Mouse (Mus musculus) heart, adult 2 months (tissue): Measurements from ENCODE around the gene Map3k21. TPM values are rescaled to one million over a fixed set of nuclear protein-coding genes. Genes with fewer than 3 reads are reported as not detected.

ENCODE experiments used
- DNase-seq, 2 experiments: peaks; one replicate each; pipeline ENCODE4 v3.0.0; 2021
- H3K27ac ChIP-seq: fragments of 200-600 bp; 2 replicates; pipeline ENCODE4 v1.8.1; 2022
- H3K27me3 ChIP-seq: fragments of 200-500 bp; 2 replicates; pipeline ENCODE4 v1.6.1; 2012; ENCODE audit warnings: mild to moderate bottlenecking, low read length, inconsistent platforms, mixed read lengths; ENCODE audit not compliant: control insufficient read depth, insufficient read depth
- H3K36me3 ChIP-seq: fragments of 200-500 bp; 2 replicates; pipeline ENCODE4 v1.6.1; 2012; ENCODE audit warnings: low read length, inconsistent platforms; ENCODE audit not compliant: control insufficient read depth, insufficient read depth
- H3K4me1 ChIP-seq: fragments of 200-500 bp; 2 replicates; pipeline ENCODE4 v1.6.1; 2011; ENCODE audit warnings: low read length; ENCODE audit not compliant: control insufficient read depth, insufficient read depth
- H3K4me3 ChIP-seq: fragments of 200-600 bp; 2 replicates; pipeline ENCODE4 v1.8.1; 2022
- H3K79me2 ChIP-seq: fragments of 200-500 bp; replicated peaks from 2 replicates; pipeline ENCODE4 v1.6.1; 2012; ENCODE audit warnings: mild to moderate bottlenecking, inconsistent platforms, low read length, moderate library complexity, mixed read lengths; ENCODE audit not compliant: control insufficient read depth, insufficient read depth
- H3K9ac ChIP-seq: fragments of 200-500 bp; 2 replicates; pipeline ENCODE4 v1.6.1; 2012; ENCODE audit warnings: low read depth, mild to moderate bottlenecking, control low read depth, inconsistent platforms, low read length, mixed read lengths
- CTCF ChIP-seq: fragments of 200-600 bp; IDR thresholded peaks from 2 replicates; pipeline ENCODE4 v1.8.1; 2022; ENCODE audit warnings: antibody characterized with exemption, mild to moderate bottlenecking, moderate library complexity
- EP300 ChIP-seq: fragments of 200-500 bp; IDR thresholded peaks from 2 replicates; pipeline ENCODE4 v1.6.1; 2011; ENCODE audit warnings: low read depth, low read length, control low read depth; ENCODE audit not compliant: insufficient read depth
- POLR2A ChIP-seq: fragments of 200-500 bp; IDR thresholded peaks from 2 replicates; pipeline ENCODE4 v1.6.1; 2011; ENCODE audit warnings: mild to moderate bottlenecking, low read depth, low read length, control low read depth; ENCODE audit not compliant: insufficient read depth
- WGBS: fragments of 180-500 bp; shearing (Covaris S2); methylation state at CpG from one replicate; pipeline ENCODE4 v1.1.7; 2018; 5-methylcytosine and 5-hydroxymethylcytosine counted together
- intact Hi-C: fragments of 180-260 bp; cut with DNase I; formaldehyde crosslinking; loops from one replicate; pipeline ENCODE4 v1.15.1; 2025
- polyA plus RNA-seq: library from polyadenylated mRNA; depleted of rRNA; stranded (reverse); fragments of >200 nt; gene quantifications from 2 replicates; pipeline ENCODE4 v1.2.3, GENCODE M21; 2012
- total RNA-seq, 2 experiments: library from RNA; stranded (reverse); gene quantifications; 2 replicates each; pipeline ENCODE4 v1.2.3; 2021

Map3k21 gene
- total and polyA plus RNA-seq, 3 experiments, result 0.51 to 1.1 (median 0.66) TPM

- H3K4me1 ChIP-seq, result no peaks in the 10 kb centered on the region
- H3K27ac ChIP-seq, result no peak overlapping the region
- WGBS, result 83% methylated on average over 8 of the region's 8 CpGs
- TF ChIP-seq CTCF (no peak), EP300 (no peak), POLR2A (no peak)
- H3K36me3 ChIP-seq, result no peaks in the 10 kb centered on the region
- H3K4me3 ChIP-seq, result no peak overlapping the region
- DNase-seq, result no peak
- H3K9ac ChIP-seq, result no peak overlapping the region
- no peaks in the 10 kb centered on the region for H3K79me2 ChIP-seq
- intact Hi-C loops, result no loop called here
- peaks cover 2% of the 10 kb centered on the region; the same call in 1 of the 2 replicates for H3K27me3 ChIP-seq
Measured at GRCm38 (mm10) chr8:125919560-125919959, 9.3 kb downstream of the Map3k21 start.

GRCm38 (mm10) chr8:125920281-125920680 lies 10.0 kb downstream of the Map3k21 start:
- Histone ChIP-seq H3K9ac (no peak overlapping the region), H3K36me3 (no peaks in the 10 kb centered on the region), H3K4me3 (no peak overlapping the region), H3K27ac (no peak overlapping the region), H3K4me1 (no peaks in the 10 kb centered on the region), H3K27me3 (peaks cover under 1% of the 10 kb centered on the region; the same call in 1 of the 2 replicates), H3K79me2 (no peaks in the 10 kb centered on the region)
- intact Hi-C loops, result no loop called here
- TF ChIP-seq EP300 (no peak), CTCF (no peak), POLR2A (no peak)
- 93% methylated on average over 10 of the region's 10 CpGs for WGBS
- DNase-seq, result no peak

- H3K79me2 ChIP-seq, result no peaks in the 10 kb centered on the region
- no peaks in the 10 kb centered on the region for H3K4me1 ChIP-seq
- intact Hi-C loops, result no loop called here
- 60% methylated on average over 9 of the region's 9 CpGs for WGBS
- H3K4me3 ChIP-seq, result no peak overlapping the region
- H3K9ac ChIP-seq, result no peak overlapping the region
- no peak for TF ChIP-seq EP300
- TF ChIP-seq POLR2A, result no peak
- TF ChIP-seq CTCF, result no peak
- DNase-seq, result no peak
- H3K27ac ChIP-seq, result no peak overlapping the region
- no peaks in the 10 kb centered on the region for H3K27me3 ChIP-seq
- H3K36me3 ChIP-seq, result no peaks in the 10 kb centered on the region
Measured at GRCm38 (mm10) chr8:125920761-125921160, 10.5 kb downstream of the Map3k21 start.

GRCm38 (mm10) chr8:125922333-125922732 lies 12.1 kb downstream of the Map3k21 start:
- no peaks in the 10 kb centered on the region for H3K4me1 ChIP-seq
- TF ChIP-seq CTCF, result no peak
- no peak for TF ChIP-seq POLR2A
- TF ChIP-seq EP300, result no peak
- intact Hi-C loops, result no loop called here
- no peaks in the 10 kb centered on the region for H3K36me3 ChIP-seq
- no peak for DNase-seq
- no peak overlapping the region for H3K9ac ChIP-seq
- H3K27ac ChIP-seq, result no peak overlapping the region
- no peaks in the 10 kb centered on the region for H3K79me2 ChIP-seq
- WGBS, result 67% methylated on average over 3 of the region's 3 CpGs
- no peaks in the 10 kb centered on the region for H3K27me3 ChIP-seq
- no peak overlapping the region for H3K4me3 ChIP-seq

GRCm38 (mm10) chr8:125926636-125927035 lies 16.4 kb downstream of the Map3k21 start:
- no peak overlapping the region for H3K4me3 ChIP-seq
- WGBS, result 61% methylated on average over 4 of the region's 4 CpGs
- H3K9ac ChIP-seq, result no peak overlapping the region
- H3K27ac ChIP-seq, result no peak overlapping the region
- intact Hi-C loops, result no loop called here
- TF ChIP-seq CTCF, result no peak
- no peak for TF ChIP-seq POLR2A
- no peak for TF ChIP-seq EP300
- H3K4me1 ChIP-seq, result no peaks in the 10 kb centered on the region
- no peaks in the 10 kb centered on the region for H3K36me3 ChIP-seq
- DNase-seq, result no peak
- H3K27me3 ChIP-seq, result no peaks in the 10 kb centered on the region
- H3K79me2 ChIP-seq, result no peaks in the 10 kb centered on the region

- Histone ChIP-seq H3K4me1 (no peaks in the 10 kb centered on the region), H3K36me3 (no peaks in the 10 kb centered on the region), H3K79me2 (no peaks in the 10 kb centered on the region), H3K27ac (no peak overlapping the region), H3K27me3 (no peaks in the 10 kb centered on the region), H3K4me3 (no peak overlapping the region), H3K9ac (no peak overlapping the region)
- WGBS, result 75% methylated on average over 11 of the region's 11 CpGs
- TF ChIP-seq EP300 (no peak), POLR2A (no peak)
- DNase-seq, result no peak
- intact Hi-C loops, result no loop called here
Measured at GRCm38 (mm10) chr8:125930276-125931046, 20.2 kb downstream of the Map3k21 start.
